Mouse (Mus musculus) heart, postnatal 25 days (tissue): ENCODE data around the gene Msrb3. TPM values are rescaled to one million over a fixed set of nuclear protein-coding genes. Genes with fewer than 3 reads are reported as not detected.

Source experiments
- DNase-seq: peaks from one replicate; pipeline ENCODE4 v3.0.0; 2022; ENCODE audit warnings: low spot score
- intact Hi-C: fragments of 180-260 bp; cut with DNase I; formaldehyde crosslinking; loops from one replicate; pipeline ENCODE4 v1.15.1; 2025
- total RNA-seq, 2 experiments: library from RNA; stranded (reverse); gene quantifications; 2 replicates each; pipeline ENCODE4 v1.2.3; 2021

The Msrb3 gene
- total RNA-seq: 100 to 1,000 TPM; 101 to 106 TPM

GRCm38 (mm10) chr10:120898785-120899762, at the start of gene Msrb3:
Msrb3 (minus strand) TSS chr10:120899101.
- intact Hi-C loops: no loop called here
- DNase-seq: peak; percentile 86

GRCm38 (mm10) chr10:120948461-120948860, 49.6 kb upstream of the Msrb3 start:
- intact Hi-C loops: no loop called here
- DNase-seq: no peak

- DNase-seq: no peak
- intact Hi-C loops: no loop called here
Observed at GRCm38 (mm10) chr10:120947842-120948241, 48.9 kb upstream of the Msrb3 start.

GRCm38 (mm10) chr10:120946847-120947246, 47.9 kb upstream of the Msrb3 start:
- intact Hi-C loops: no loop called here
- no peak for DNase-seq

- intact Hi-C loops: loop anchor here (1.0 to 5.0 kb wide), 2 partner anchors 33 to 94 kb away; partner anchors contain the start of gene Wif1
Observed at GRCm38 (mm10) chr10:120938904-120939208, 40.0 kb upstream of the Msrb3 start.

GRCm38 (mm10) chr10:120938077-120938903, 39.4 kb upstream of the Msrb3 start:
- DNase-seq: no peak
- intact Hi-C loops: loop anchor here (1.0 to 5.0 kb wide), 2 partner anchors 34 to 95 kb away; partner anchors contain the start of gene Wif1

More at GRCm38 (mm10) chr10:120938904-120939208, 40.0 kb upstream of the Msrb3 start:
- no peak for DNase-seq

- no peak for DNase-seq
- intact Hi-C loops: no loop called here
Observed at GRCm38 (mm10) chr10:120929536-120929935, 30.6 kb upstream of the Msrb3 start.

GRCm38 (mm10) chr10:120928183-120928582, 29.3 kb upstream of the Msrb3 start:
- intact Hi-C loops: no loop called here
- no peak for DNase-seq

- no peak for DNase-seq
- intact Hi-C loops: no loop called here
Observed at GRCm38 (mm10) chr10:120926156-120926555, 27.3 kb upstream of the Msrb3 start.

- no peak for DNase-seq
- intact Hi-C loops: no loop called here
Observed at GRCm38 (mm10) chr10:120921501-120921900, 22.6 kb upstream of the Msrb3 start.

GRCm38 (mm10) chr10:120920604-120921003, 21.7 kb upstream of the Msrb3 start:
- no peak for DNase-seq
- intact Hi-C loops: no loop called here

GRCm38 (mm10) chr10:120916250-120916649, 17.3 kb upstream of the Msrb3 start:
- DNase-seq: no peak
- intact Hi-C loops: no loop called here

- intact Hi-C loops: no loop called here
- DNase-seq: no peak
Observed at GRCm38 (mm10) chr10:120914948-120915631, 16.2 kb upstream of the Msrb3 start.

- intact Hi-C loops: no loop called here
- DNase-seq: no peak
Observed at GRCm38 (mm10) chr10:120914286-120914685, 15.4 kb upstream of the Msrb3 start.

GRCm38 (mm10) chr10:120913796-120914195, 14.9 kb upstream of the Msrb3 start:
- intact Hi-C loops: no loop called here
- DNase-seq: no peak

- DNase-seq: no peak
- intact Hi-C loops: no loop called here
Observed at GRCm38 (mm10) chr10:120911971-120912370, 13.1 kb upstream of the Msrb3 start.

- intact Hi-C loops: no loop called here
- DNase-seq: no peak
Observed at GRCm38 (mm10) chr10:120908776-120909574, 10.1 kb upstream of the Msrb3 start.

- intact Hi-C loops: no loop called here
- no peak for DNase-seq
Observed at GRCm38 (mm10) chr10:120904676-120905075, 5.8 kb upstream of the Msrb3 start.

GRCm38 (mm10) chr10:120903843-120904468, 5.1 kb upstream of the Msrb3 start:
- intact Hi-C loops: no loop called here
- no peak for DNase-seq
